Mouse (Mus musculus) adrenal gland, adult (tissue): ENCODE results near the gene Cdc42ep4.

ENCODE experiments used
- DNase-seq, 2 experiments: peaks; one replicate each; pipeline ENCODE4 v3.0.0; 2022 to 2023; ENCODE audit warnings: low spot score in 1 of 2; ENCODE audit not compliant: inconsistent age in 2 of 2

The Cdc42ep4 gene

DNA sequence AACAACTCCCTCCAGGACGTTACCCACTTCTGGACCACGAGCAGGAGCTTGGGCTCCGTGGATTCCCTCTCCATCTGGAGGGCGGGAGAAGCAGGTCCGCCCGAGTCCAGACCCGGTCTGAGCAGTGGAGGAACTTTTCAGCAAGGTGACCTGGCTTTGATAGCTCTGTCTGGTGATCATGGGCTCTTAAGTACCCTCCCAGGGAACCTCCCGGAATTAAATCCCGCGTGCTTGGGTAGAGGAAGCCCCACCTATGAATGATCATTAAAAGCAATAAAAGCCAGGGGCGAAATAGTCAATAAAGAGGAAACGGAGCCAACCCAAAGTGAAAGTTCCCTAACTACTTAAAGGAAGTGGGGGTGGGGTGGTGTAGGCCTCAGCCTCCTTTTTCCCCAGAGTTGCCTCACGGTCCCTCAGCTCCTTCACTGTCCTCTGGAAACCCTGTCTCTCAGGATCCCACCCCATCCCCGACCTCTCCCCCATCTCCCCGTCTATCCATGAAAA lies 529 bp upstream of the Cdc42ep4 start:
- DNase-seq = no peak

- peak; percentile 86 to 96 for DNase-seq
Measured at GRCm38 (mm10) chr11:113750571-113751483, 854 bp downstream of the Cdc42ep4 start.

DNA sequence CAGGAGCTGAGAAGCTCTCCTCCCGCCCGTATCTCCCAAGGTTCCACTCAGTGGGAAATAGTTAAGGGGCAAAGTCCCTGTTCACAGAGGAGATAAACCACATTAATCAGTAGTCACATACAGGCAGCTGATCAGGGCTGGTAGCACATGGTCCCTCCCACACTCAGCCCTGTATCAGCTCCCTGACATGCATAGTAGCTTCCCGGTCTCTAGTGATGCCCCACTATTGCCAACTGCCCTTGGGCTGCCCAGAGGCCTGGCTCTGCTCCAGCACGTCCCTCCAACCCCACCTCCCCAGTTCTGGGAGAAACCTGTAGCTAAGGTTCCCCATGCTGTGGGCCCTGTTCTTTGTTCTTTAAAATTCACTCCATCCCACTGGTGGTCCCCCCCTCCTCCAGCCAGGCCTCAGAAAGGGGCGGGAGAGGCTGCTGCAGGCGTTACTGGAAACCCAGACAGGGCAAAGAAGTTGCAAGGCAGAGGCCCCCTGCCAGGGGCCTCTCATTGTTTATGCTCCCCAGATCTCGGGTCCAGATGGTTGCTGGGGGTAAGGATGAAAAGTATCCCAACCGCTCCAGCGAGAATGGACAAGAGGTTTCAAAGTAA lies 1.8 kb downstream of the Cdc42ep4 start:
- peak; percentile 56 to 83 for DNase-seq

- peak; percentile 82 to 93 for DNase-seq
Measured at GRCm38 (mm10) chr11:113748797-113749521, 2.7 kb downstream of the Cdc42ep4 start.

DNA sequence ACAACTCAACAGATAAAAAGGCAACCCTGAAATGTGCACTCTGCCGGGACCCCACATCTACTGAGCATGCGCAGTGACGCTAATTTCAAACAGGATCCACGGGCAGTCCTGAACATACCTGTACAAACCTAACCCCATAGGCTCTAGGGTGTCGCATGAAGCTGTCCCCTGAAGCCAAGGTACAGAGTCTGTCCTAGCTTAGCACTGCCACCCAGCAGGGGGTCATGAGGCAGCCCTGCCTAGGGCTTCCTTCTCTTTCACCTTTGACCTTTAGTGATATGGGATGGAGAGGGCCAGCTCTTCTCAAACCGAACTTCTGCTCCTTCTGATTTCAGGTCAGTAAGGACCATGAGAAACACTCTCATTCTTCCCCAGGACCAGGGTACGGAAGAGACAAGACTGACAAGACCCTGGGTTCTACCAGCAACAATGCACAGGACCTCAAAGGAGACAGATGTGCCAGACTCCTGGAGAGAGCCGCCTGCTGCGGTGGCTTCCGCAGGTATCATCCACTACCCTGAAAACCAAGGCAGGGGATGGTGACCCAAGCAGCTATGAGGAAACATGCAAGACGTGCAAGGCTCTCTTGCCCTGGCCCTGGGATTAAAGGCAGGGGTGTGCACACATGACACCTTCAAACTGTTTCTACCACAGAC lies 3.8 kb downstream of the Cdc42ep4 start:
- DNase-seq = peak in 1 of 2 experiments; percentile 58

DNA sequence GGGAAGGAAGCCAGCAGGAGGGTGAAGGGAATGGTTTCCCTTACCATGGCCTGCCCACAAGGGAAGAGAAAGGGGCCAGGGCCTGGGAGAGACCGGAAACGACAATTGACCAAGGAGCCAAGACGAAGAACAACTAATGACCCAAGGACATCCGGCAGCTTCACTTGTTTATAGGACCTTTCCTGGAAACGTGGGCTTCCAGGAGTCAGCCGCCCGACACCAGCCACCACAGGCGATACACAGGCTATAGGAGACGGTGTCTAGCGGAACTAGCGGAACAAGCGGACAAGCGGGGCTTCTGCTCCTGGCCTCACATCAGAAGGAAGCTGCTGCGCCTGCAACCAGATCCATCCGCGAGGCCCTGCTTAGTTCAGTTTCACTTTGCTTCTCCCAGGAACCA lies 4.6 kb downstream of the Cdc42ep4 start:
- DNase-seq = peak; percentile 64 to 82

DNA sequence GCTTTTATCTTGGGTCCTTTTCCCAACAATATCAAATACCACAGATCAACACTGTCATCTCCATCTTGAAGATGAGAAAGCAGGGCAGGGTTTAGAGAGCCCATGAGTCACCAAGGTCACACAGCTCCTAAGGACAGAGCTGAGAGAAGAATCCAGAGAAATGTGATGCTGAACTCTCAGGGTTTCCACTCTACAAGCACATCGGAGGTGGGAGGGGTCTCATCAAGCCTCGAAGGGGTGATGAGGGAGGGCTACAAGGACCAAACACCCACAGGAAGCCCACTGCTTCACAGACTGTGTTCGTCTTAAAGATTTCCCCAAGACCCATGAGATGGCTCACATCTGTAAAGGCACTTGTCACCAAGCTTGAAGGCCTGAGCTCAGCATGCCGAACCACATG lies 5.7 kb downstream of the Cdc42ep4 start:
- DNase-seq = peak; percentile 70 to 88

- DNase-seq = no peak
Measured at GRCm38 (mm10) chr11:113742998-113743397, 8.7 kb downstream of the Cdc42ep4 start.

DNA sequence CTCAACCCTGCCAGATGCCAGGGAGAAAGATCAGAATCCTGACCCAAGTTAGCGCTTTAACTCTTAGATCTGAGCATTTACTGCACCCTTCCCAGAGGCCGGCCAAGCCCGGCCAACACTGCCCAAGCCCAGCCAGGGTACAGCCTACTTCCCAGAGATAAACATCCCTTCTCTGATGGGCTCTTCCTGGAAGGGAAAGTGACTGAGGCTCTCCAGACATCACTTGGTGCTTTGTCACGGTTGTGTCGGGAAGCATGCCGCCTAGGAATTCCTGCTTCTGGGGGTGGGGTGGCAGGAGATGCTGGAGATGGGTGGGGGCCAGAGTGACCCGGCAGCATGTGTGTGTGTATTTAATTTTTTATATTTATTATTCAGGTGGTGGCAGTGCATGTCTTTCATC lies 11.6 kb downstream of the Cdc42ep4 start:
- peak in 1 of 2 experiments; percentile 62 for DNase-seq

GRCm38 (mm10) chr11:113739213-113739612 lies 12.5 kb downstream of the Cdc42ep4 start:
- peak in 1 of 2 experiments; percentile 63 for DNase-seq

DNA sequence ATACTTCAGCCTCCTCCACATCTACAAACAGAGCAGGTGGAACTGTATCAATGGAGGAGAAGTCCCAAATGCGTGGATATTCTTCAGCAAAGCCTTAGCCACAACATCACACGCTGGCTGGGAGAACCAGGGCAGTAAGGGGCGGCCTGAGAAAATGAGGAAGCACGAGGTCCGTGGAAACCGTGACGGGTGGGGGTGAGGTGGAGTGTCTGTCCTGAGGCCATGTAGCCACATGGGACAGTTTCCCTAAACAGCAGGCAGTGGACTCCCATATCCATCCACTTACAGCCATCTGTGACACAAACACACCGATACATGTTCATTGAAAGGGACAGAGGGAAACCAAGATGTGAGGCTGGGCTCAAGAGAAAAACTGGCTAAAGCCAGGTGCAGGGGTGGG lies 13.8 kb downstream of the Cdc42ep4 start:
- DNase-seq = no peak

- no peak for DNase-seq
Measured at GRCm38 (mm10) chr11:113737553-113737854, 14.2 kb downstream of the Cdc42ep4 start.

- no peak for DNase-seq
Measured at GRCm38 (mm10) chr11:113736848-113737552, 14.7 kb downstream of the Cdc42ep4 start.

DNA sequence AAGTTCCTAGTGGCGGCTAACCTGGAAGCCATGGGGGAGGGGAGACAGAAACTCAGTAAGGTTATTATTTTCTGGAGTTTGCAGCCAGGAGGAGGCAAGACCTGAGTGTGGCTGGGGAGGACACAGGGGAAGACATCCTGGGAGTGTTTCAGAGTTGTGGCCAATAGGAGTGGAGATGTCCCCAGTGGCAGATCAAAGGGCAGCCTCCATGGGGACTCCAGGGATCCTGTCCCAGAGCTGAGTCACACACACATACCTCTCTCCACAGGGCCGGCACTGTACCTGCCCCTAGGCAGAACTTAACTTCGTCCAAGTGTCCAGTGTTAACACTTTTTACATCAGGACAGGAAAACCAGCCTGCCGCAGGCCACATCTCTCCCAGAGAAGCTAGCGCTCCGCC lies 16.5 kb downstream of the Cdc42ep4 start:
- peak; percentile 57 to 72 for DNase-seq

DNA sequence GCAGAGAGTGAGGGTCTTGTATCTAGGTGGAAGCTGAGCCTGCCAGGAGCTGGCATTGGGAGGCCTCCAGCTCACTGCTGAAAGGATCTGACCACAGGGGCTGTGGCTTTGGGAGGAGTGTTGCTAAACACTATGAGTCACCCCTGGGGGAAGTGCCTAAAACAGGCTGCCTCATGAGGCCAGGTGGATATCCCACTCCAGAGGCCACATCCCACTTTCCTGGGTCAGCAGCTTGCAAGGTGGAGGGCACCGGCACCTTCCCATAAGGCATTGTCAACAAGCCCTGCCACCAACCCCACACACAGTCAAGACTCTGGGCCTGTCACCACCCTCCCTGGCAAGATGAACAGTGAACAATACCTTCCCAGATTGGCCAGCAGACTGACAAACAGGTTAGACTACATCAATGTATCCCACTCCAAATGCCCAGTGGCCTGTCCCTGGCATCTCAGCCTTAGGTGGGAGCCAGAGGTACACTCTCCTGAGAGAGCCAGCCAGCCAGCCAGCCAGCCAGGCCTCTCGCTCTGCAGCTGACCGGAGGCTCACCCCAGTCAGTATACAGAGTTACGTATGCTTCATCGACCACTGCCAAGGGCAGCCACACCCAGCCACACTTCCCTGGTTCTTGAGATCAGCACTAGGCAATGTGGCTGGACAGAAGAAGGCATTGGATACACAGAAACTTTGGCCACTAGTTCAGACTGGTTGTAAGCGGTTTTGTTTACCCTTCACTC lies 17.9 kb downstream of the Cdc42ep4 start:
- DNase-seq = peak; percentile 82 to 94

- DNase-seq = no peak
Measured at GRCm38 (mm10) chr11:113731945-113732612, 19.6 kb downstream of the Cdc42ep4 start.

DNA sequence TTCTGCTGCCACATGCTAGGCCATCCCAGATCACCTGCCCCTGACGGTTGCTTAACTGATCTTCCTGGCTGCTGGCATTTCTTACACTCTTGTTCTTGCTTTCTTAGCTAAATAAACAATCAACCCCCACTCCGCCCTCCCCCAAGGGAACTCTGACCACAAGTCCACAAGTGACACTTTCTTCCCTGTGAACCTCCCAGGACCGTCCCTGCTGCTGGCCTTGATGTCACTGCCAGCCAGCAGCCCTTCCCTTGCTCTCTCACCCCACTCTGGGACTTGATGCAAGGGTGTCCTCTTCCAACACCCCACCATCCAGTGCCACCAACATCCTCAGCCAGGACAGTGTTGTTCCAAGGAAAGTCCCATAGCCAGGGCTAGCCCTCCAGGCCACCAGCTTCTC lies 20.8 kb downstream of the Cdc42ep4 start:
- peak in 1 of 2 experiments; percentile 63 for DNase-seq

GRCm38 (mm10) chr11:113729917-113730316 lies 21.8 kb downstream of the Cdc42ep4 start:
- peak; percentile 86 to 92 for DNase-seq

DNA sequence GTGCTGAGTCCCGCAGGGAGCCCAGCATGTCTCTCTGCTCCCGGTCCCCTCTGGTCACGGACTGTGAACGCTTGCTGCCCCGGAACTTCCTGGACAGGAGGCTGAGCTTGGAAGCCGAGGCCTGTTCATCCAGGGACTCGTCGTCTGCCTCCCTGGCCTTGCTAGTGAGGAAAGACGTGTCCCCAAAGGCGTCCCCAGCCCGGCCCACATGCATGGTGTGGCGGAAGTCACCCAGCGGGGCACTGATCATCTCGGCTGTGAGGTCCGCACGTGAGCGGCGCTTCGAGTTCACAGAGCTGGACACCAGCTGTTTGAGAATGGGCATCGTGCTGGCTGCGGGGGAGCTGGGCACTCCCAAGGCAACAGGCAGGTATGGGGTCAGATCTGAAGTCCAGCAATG lies 22.4 kb downstream of the Cdc42ep4 start:
- peak in 1 of 2 experiments; percentile 55 for DNase-seq
